Mouse (Mus musculus) cerebellum, adult (tissue): ENCODE data around the gene Lyrm7.
A peak's percentile ranks its signal among the peaks of the same experiment; 100 is the strongest.
"Not testable (repeated sequence)": the region's sequence is repeated elsewhere in the genome, so short reads cannot be mapped to it uniquely, and the experiment has no call there.

Experiments used
- ATAC-seq: cut with Nextera tagmentation; 2 replicates; pipeline ENCODE4 v1.9.2; 2017; ENCODE audit warnings: mild to moderate bottlenecking, moderate library complexity, mixed read lengths; ENCODE audit not compliant: insufficient number of reproducible peaks, low FRiP score, low TSS enrichment

The Lyrm7 gene

GRCm38 (mm10) chr11:54858880-54859279 lies 1.8 kb downstream of the Lyrm7 start:
- ATAC-seq: not testable (repeated sequence)

GRCm38 (mm10) chr11:54851656-54852055 lies 9.1 kb downstream of the Lyrm7 start:
- no peak for ATAC-seq

DNA sequence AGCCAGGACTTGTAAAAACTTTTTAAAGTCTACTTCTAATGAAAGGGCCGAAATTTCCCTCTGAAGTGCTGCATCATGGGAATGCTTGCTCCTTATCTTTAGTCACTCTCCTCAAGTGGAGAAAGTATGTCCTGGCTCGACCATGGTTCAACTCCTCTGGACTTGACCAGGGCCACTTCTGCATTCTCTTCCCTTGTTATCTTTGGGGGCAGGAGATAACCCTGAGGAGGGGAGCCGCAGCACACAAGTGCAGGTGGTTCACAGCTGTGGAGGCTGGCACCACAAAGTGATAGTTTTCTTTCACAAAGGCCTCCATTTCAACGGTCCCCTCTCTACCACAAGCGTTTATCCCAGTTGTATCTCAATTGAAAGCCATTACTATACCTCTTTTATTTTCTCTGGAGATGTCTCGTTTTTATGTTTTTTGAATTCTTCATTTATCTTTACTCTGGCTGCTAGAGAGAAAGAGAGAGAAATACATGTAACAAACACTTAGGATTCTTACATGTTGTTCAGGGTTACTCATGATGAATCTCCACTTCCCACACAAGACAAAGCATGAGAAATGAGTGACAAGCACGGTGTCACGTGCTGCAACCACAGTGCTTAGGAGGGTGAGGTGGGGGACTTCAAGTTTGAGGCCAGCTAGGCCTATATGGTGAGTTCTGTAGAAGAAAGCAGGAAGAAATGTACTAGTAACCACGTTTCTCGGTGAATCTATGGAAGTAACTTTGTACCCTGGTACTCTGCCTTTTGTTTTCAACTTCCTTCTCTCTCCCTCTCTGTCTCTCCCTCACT lies 10.6 kb downstream of the Lyrm7 start:
- ATAC-seq: no peak

DNA sequence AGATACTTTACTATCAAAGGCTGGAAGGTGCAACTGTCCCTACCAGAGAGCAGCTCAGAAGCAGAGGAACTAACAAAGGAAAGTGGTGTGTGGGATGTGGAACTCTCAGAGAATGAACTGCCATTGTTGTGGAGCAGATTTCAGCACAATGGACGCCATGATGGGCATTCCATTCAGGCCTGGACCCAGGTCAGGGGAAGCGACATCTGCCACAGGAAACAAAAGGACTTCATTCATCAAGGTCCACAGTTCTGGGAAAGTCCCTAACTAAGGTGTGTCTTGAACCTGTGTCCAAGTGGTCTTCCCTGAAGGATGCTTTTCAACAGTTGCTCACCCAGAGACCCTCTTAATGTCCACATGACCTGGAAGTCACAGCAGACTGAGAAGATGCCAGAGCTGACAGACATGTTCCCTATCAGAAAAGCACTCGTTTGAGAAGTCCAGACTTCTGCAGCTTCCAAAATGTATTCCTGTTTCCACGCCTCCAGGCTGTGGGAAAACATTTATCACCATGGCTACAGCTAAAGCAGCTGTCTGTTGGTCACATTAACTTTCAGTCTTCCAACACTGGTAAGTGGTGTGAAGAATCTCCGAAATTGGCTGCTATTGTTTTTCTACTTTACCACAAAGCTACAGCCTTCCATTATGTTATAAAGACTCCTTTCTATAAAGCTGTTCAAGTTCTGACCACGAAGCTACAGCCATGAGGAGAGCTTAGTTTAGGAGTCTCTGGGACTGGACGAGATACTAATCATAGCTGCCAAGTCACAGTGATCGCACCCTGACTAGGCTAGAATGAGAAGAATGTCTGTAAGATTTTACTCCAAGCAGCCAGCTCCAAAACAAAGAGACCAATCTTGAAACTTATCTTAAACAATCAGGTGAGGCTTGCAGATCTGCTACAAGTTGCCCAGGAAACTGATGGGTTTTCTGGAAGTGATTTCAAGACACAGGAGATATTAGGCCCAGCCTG lies 15.0 kb downstream of the Lyrm7 start:
- no peak for ATAC-seq

DNA sequence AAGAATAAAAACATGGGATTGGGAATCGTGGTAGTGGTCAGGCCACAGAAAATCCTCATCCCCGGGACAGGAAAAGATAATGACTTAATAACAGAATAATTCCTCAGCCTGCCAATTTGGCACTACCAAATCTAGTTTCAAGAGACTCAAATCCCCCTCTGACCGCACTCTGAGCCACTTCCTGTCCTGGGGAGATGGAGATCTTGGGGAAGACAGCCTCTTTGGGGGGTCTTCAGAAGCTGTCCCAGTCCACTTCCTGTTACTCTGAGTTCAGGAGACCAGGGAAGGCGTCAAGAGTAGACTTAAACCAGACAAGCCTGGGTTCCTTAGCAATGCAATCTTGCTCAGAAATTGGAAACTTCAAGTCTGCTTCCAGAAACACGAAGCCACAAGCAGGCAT lies 15.8 kb downstream of the Lyrm7 start:
- no peak for ATAC-seq

DNA sequence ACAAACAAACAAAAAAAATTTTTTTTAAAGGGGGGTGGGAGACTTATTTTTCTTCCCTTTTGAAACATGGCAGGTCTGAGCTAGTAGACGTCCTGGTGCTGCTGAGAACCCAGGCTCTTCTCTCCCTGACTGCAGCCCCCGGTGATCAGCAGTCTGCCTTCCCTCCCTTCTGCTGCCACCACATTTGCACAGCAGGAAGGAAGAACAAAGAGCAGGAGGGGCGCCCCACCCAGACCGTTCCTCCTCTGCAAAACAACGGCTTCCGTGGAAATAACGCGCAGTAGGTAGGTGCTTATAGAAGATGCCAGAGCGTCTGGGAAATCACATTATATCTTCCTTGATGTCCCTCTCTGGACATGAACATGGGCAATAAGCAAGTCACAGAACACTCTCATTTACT lies 16.3 kb downstream of the Lyrm7 start:
- no peak for ATAC-seq

DNA sequence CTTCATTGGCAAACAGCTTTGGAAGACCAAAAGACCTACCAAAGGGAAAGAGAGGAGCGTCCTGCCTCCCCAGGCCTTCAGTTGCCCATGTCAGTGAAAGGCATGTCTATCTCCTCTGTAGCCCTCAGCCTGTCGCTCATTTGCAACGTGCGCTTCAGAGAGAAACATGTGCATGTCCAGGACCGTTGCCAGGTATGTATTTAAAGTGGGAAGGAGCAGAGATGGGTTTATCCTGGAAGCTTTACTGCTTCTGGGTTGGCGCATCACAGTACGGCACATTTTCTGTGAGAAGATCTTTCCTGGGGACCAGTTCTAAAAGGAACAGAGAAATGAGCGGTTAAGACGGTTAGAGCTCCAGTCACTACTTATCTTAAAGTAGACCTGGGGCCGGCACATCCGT lies 19.8 kb downstream of the Lyrm7 start:
- ATAC-seq: no peak

DNA sequence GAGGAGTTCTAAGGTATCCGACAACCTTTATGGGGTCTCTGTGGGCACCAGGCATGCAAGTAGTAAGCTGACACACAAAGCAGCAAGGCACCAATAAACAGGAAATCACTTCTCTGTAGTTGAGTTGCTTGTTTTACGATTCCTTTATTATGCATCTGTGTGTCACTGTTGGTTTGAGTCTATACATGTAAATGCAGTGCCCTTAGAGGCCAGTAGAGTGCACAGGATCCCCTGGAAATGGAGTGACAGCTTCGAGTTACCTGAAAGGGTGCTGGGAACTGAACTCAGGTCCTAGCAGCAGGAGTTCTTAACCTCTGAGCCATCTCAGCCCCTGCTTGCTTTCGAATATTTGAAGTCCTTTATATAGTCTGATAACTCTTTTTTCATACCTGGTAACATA lies 21.0 kb downstream of the Lyrm7 start:
- no peak for ATAC-seq

GRCm38 (mm10) chr11:54836106-54836505 lies 24.6 kb downstream of the Lyrm7 start:
- ATAC-seq: peak; percentile 36; the same call in 1 of the 2 replicates

- no peak for ATAC-seq
Measured at GRCm38 (mm10) chr11:54834596-54834995, 26.1 kb downstream of the Lyrm7 start.

DNA sequence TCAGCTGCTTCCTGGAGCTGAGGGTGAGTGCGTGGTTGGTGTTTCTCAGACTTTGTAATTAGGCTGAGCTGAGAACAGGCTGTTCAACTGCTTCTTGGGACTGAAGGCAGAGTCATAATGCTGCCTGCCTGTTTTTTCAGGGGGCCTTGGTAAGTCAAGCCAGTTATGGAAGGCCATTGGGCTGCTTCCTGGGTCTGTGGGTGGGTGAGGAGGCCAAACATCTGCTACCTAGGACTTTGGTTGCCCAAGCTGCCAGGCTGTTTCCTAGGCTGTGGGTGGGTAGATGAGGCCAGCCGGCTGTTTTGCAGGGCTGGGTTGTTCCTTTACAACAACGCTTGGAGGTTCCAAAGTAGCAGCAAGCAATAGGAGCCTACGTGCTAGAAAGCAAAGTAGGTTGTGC lies 26.9 kb downstream of the Lyrm7 start:
- no peak for ATAC-seq

DNA sequence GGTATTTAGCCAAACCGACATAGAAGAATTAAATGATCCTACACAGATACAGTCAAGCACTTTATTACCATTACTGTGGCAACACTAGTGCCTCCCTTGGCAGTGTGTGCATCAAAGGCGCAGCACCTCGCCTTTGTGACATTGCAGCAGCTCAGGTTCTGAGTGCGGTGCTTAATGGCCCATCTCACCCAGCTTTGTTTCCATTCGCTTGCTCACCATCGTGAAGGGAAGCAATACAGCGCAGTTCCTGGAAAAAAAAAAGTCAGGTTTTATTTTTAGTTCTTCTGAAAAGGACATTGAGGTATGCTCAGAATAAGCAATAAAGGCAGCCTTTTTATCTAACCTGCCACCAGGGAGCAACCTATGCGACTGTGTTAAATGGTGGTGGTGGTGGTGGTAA lies 33.9 kb downstream of the Lyrm7 start:
- no peak for ATAC-seq

- no peak for ATAC-seq
Measured at GRCm38 (mm10) chr11:54825774-54826173, 34.9 kb downstream of the Lyrm7 start.

GRCm38 (mm10) chr11:54823467-54823866 lies 37.2 kb downstream of the Lyrm7 start:
- no peak for ATAC-seq

DNA sequence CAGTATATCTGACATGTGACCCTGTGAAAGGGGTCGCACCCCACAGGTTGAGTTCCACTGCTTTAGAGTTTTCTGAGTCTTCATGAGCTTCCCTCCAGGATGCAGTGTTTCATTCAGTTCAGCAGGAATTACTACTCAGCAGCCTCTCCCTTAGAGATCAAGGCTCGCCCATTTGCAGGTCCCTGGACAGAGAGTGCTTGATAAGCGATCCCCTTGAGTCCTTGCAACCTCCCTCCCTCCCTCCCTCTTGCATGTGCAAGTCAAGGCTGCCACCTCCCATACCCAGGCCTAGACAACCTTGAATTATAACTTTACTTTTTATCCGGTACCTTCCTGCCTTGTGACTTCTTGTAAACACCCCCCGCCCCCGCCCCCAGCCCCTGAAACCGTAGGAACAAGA lies 41.2 kb downstream of the Lyrm7 start:
- ATAC-seq: no peak

- no peak for ATAC-seq
Measured at GRCm38 (mm10) chr11:54817449-54817848, 43.3 kb downstream of the Lyrm7 start.

DNA sequence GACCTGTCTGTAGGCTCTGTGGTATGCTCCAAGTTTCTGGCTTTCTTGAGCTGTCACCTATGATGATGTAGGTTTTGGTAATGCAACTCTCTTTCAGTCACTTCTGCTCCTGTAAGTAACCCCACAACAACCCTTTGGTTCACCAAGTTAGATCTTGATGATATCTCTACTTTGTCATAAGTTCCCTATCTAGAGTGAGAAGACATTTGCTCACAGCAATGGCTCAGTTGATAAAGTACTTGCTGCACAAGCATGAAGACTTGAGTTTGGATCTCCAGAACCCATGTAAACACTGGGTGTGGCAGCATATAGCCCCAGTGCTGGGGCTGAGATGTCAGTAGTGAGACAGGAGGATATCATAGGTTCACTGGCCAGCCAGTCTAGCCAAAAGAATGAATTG lies 45.1 kb downstream of the Lyrm7 start:
- ATAC-seq: no peak

DNA sequence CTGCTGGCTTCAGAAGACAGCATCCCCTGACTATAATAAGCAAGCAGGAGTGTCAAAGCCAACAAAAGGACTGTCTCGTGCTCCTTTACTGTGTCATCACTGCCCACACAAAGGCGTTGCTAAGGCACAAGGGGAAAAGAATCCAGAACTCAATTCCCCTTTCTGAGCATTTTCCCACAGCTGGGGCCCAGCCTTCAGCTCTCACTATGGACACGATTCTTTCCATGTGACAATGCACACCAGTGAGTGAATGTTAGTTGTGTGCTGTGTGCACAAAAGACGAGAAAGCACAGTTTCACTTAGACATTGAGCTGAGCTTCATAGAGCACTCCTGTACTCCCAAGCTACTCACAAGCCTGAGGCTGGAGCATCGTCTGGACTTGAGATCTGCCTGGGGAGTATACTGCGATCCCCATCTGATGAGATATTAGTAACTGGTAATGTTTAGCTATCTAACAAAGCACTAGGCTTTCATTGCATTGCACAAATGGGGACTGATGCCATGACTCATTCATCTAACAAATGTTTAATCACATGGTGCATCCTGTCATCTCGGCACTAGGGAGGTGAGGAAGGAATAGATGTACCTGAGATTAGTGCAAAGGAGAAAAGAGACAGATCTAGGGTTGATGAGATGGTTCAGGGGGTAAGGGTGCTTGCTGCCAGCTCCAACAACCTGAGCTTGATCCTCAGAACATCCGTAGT lies 47.8 kb downstream of the Lyrm7 start:
- ATAC-seq: no peak

GRCm38 (mm10) chr11:54812314-54812713 lies 48.4 kb downstream of the Lyrm7 start:
- no peak for ATAC-seq

GRCm38 (mm10) chr11:54811054-54811453 lies 49.7 kb downstream of the Lyrm7 start:
- no peak for ATAC-seq

DNA sequence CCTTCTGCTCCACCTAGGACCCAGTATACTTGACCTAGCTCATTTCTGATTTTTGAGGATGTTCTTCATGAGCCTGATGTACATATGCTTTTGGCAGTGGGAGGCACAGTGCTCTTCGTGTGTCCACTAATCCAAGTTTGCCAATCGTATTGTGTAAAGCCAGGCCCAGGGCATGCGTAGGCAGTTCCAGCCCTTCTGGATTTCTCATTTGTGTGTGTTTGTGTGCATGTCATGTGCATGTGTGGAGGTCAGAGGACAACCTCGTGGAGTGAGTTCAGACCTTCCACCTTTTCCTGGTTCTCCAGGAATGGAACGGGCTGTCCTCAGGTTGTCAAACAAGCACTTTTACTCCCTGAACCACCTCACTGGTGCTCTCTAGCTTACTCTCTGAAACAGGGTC lies 51.1 kb downstream of the Lyrm7 start:
- ATAC-seq: no peak
